Mouse (Mus musculus): Measurements from ENCODE around the gene Lpin1.

GRCm38 (mm10) chr12:16552108-16552771 is 58.5 kb downstream of the Lpin1 start:
- no peak for TF ChIP-seq CTCF (conservative IDR thresholded peaks at IDR 0.05; ENCODE audit: insufficient read depth, insufficient read length, low read depth, low read length)
- no peak for TF ChIP-seq POLR2A (IDR thresholded peaks at IDR 0.05; ENCODE audit: low read depth, low read length)
